Mouse (Mus musculus) ES-E14 (cell line): ENCODE measurements at regions not wholly inside any gene's neighbourhood (a gene's known extent, or its start where the extent isn't known, plus 50 kb on each side); places are given as distances from the start of the nearest gene placed in this dataset.

Experiments
- CHD2 ChIP-seq: IDR thresholded peaks from 2 replicates; pipeline ENCODE4 v1.6.1; 2014; ENCODE audit warnings: mild to moderate bottlenecking, low read depth, low read length, inconsistent platforms
- ZC3H11A ChIP-seq: IDR thresholded peaks from 2 replicates; pipeline ENCODE4 v1.6.1; 2012; ENCODE audit warnings: low read depth, mild to moderate bottlenecking, inconsistent platforms, low read length, borderline replicate concordance
- ZNF384 ChIP-seq: IDR thresholded peaks from 2 replicates; pipeline ENCODE4 v1.6.1; 2012; ENCODE audit warnings: low read depth, low read length, inconsistent platforms

GRCm38 (mm10) chr11:64187488-64188444 is 108.5 kb upstream of the Cox10 start:
- TF ChIP-seq CHD2: no peak
- TF ChIP-seq ZNF384: no peak
- TF ChIP-seq ZC3H11A: no peak
